Mouse (Mus musculus) ES-E14 (cell line): Measurements from ENCODE around the gene Lpar6.

ENCODE experiments used
- CHD2 ChIP-seq: IDR thresholded peaks from 2 replicates; pipeline ENCODE4 v1.6.1; 2014; ENCODE audit warnings: mild to moderate bottlenecking, low read depth, low read length, inconsistent platforms
- ZC3H11A ChIP-seq: IDR thresholded peaks from 2 replicates; pipeline ENCODE4 v1.6.1; 2012; ENCODE audit warnings: low read depth, mild to moderate bottlenecking, inconsistent platforms, low read length, borderline replicate concordance
- ZNF384 ChIP-seq: IDR thresholded peaks from 2 replicates; pipeline ENCODE4 v1.6.1; 2012; ENCODE audit warnings: low read depth, low read length, inconsistent platforms

GRCm38 (mm10) chr14:73222316-73222970 lies 15.3 kb upstream of the Lpar6 start:
- TF ChIP-seq CHD2 (no peak), ZNF384 (no peak), ZC3H11A (no peak)
